Mouse (Mus musculus) lung, embryonic 14.5 days (tissue): ENCODE measurements around the gene Stmn1. TPM values are rescaled to one million over a fixed set of nuclear protein-coding genes. Genes with fewer than 3 reads are reported as not detected.

Experiments
- ATAC-seq: fragments of 200-750 bp; cut with Nextera tagmentation; 2 replicates; pipeline ENCODE4 v1.8.0; 2017; ENCODE audit warnings: mild to moderate bottlenecking, moderate TSS enrichment, moderate library complexity; ENCODE audit not compliant: insufficient read depth
- DNase-seq: peaks from one replicate; pipeline ENCODE4 v3.0.0-alpha.2; 2015
- H3K27ac ChIP-seq: fragments of 300-500 bp; sonication (generic); 2 replicates; pipeline ENCODE4 v1.5.1; 2014; ENCODE audit warnings: low read depth, mild to moderate bottlenecking, moderate library complexity
- H3K27me3 ChIP-seq: fragments of 300-500 bp; sonication (generic); 2 replicates; pipeline ENCODE4 v1.6.1; 2014; ENCODE audit warnings: low read length, control low read depth; ENCODE audit not compliant: insufficient read depth
- H3K36me3 ChIP-seq: fragments of 300-500 bp; sonication (generic); 2 replicates; pipeline ENCODE4 v1.6.1; 2014; ENCODE audit warnings: control low read depth; ENCODE audit not compliant: insufficient read depth
- H3K4me1 ChIP-seq: fragments of 300-500 bp; sonication (generic); 2 replicates; pipeline ENCODE4 v1.6.1; 2014; ENCODE audit warnings: antibody characterized with exemption, control low read depth; ENCODE audit not compliant: insufficient read depth
- H3K4me2 ChIP-seq: fragments of 300-500 bp; sonication (generic); 2 replicates; pipeline ENCODE4 v1.6.1; 2014; ENCODE audit warnings: mild to moderate bottlenecking
- H3K4me3 ChIP-seq: fragments of 300-500 bp; sonication (generic); 2 replicates; pipeline ENCODE4 v1.5.1; 2014; ENCODE audit warnings: low read depth, low read length
- H3K9ac ChIP-seq: fragments of 300-500 bp; sonication (generic); 2 replicates; pipeline ENCODE4 v1.6.1; 2014
- H3K9me3 ChIP-seq: fragments of 300-500 bp; sonication (generic); 2 replicates; pipeline ENCODE4 v1.6.1; 2016; ENCODE audit warnings: low read depth, low read length, control low read depth
- CTCF ChIP-seq: IDR thresholded peaks from 2 replicates; pipeline ENCODE4 v1.5.1; 2016; ENCODE audit warnings: antibody characterized with exemption, low read depth
- WGBS: fragments of 180-500 bp; shearing (Covaris S2); extraction: QIAGEN DNeasy Blood & Tissue Kit; methylation state at CpG from one replicate; pipeline ENCODE4 v1.1.7; 2014; 5-methylcytosine and 5-hydroxymethylcytosine counted together
- polyA plus RNA-seq: library from polyadenylated mRNA; unstranded; fragments of >200 nt; fragmentation: Nextera tagmentation; extraction: Ambion mirVana; gene quantifications from 2 replicates; pipeline ENCODE4 v1.2.1, GENCODE M21; 2014

Stmn1 gene
- polyA plus RNA-seq, 1 experiment from 2014 or later: 1,772 TPM

- TF ChIP-seq CTCF: no peak
- peak overlapping the region; percentile 93 for H3K9ac ChIP-seq
- H3K4me1 ChIP-seq: 0 out of 2 replicates have a peak, but pooled peaks cover 3% of the 10 kb centered on the region
- DNase-seq: peak; percentile 97
- H3K4me3 ChIP-seq: peak overlapping the region; percentile 92
- ATAC-seq: peak; percentile 84
- H3K9me3 ChIP-seq: no peaks in the 10 kb centered on the region
- no peaks in the 10 kb centered on the region for H3K27me3 ChIP-seq
- H3K36me3 ChIP-seq: peaks cover 32% of the 10 kb centered on the region
- WGBS: under 1% methylated on average over 66 of the region's 68 CpGs
- H3K4me2 ChIP-seq: peak overlapping the region; percentile 96
- H3K27ac ChIP-seq: peak overlapping the region; percentile 94
Measured at GRCm38 (mm10) chr4:134468578-134469266, 602 bp downstream of the Stmn1 start.

DNA sequence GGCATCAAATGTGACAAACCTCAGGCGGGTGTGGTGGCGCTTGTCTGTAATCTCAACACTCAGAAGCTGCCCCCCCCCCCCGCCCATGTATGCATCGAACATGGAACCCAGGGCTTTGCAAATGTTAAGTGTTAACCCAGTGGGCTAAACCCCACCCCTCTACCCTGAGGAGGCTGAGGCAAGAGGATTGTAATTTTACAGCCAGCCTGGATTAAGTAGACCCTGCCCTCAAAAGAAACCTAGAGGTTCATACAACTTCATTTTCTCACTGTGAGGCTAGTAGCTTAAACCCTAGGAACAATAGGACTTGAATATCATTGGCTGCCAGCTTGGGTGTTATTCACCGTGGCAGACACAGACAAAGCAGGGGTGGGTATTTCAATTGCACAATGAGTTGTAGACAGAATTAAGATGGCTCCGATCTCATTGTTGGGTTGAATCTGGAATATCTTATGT, 1.2 kb downstream of the Stmn1 start:
- Histone ChIP-seq H3K27me3 (no peaks in the 10 kb centered on the region), H3K9ac (peak overlapping the region; percentile 93), H3K4me3 (peak overlapping the region; percentile 92), H3K9me3 (no peaks in the 10 kb centered on the region), H3K4me2 (peak overlapping the region; percentile 96), H3K4me1 (0 out of 2 replicates have a peak, but pooled peaks cover 3% of the 10 kb centered on the region), H3K36me3 (peaks cover 39% of the 10 kb centered on the region), H3K27ac (peak overlapping the region; percentile 94)
- ATAC-seq (no peak), DNase-seq (no peak)
- 15% methylated on average over 6 of the region's 6 CpGs for WGBS
- TF ChIP-seq CTCF: no peak

- no peak for ATAC-seq
- Histone ChIP-seq H3K36me3 (peaks cover 45% of the 10 kb centered on the region), H3K4me2 (peak overlapping the region; percentile 96), H3K9me3 (no peaks in the 10 kb centered on the region), H3K4me3 (peak overlapping the region; percentile 92), H3K9ac (peak overlapping the region; percentile 93), H3K27ac (no peak overlapping the region), H3K4me1 (0 out of 2 replicates have a peak, but pooled peaks cover 3% of the 10 kb centered on the region), H3K27me3 (no peaks in the 10 kb centered on the region)
- TF ChIP-seq CTCF: no peak
- 60% methylated on average over 3 of the region's 3 CpGs for WGBS
- no peak for DNase-seq
Measured at GRCm38 (mm10) chr4:134469985-134470384, 1.9 kb downstream of the Stmn1 start.

DNA sequence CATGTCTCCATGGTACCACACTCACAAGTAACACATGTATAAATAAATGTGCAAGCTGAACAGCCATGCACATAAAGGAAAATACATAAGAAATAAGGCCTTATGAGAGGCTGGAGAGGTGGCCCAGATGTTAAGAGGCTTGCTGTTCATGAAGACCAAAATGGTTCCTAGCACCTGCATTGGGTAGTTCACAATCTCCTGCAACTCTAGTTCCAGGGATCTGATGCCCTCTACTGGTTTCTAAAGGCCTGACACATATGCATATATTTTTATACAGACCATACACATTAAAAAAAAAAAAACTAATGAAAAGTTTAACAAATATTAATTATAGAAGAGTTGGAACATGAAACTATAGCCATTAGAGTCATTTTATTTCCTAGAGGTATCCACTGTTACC, 3.3 kb downstream of the Stmn1 start:
- H3K4me2 ChIP-seq: no peak overlapping the region
- H3K27me3 ChIP-seq: no peaks in the 10 kb centered on the region
- ATAC-seq: no peak
- TF ChIP-seq CTCF: peak; percentile 44
- H3K36me3 ChIP-seq: peaks cover 60% of the 10 kb centered on the region
- no peak overlapping the region for H3K27ac ChIP-seq
- no peak overlapping the region for H3K9ac ChIP-seq
- H3K4me3 ChIP-seq: no peak overlapping the region
- no peaks in the 10 kb centered on the region for H3K9me3 ChIP-seq
- H3K4me1 ChIP-seq: 0 out of 2 replicates have a peak, but pooled peaks cover 3% of the 10 kb centered on the region
- DNase-seq: peak; percentile 40

- no peak overlapping the region for H3K27ac ChIP-seq
- H3K4me3 ChIP-seq: no peak overlapping the region
- no peak for TF ChIP-seq CTCF
- H3K36me3 ChIP-seq: peaks cover 65% of the 10 kb centered on the region
- ATAC-seq (no peak), DNase-seq (no peak)
- H3K4me2 ChIP-seq: no peak overlapping the region
- H3K27me3 ChIP-seq: no peaks in the 10 kb centered on the region
- H3K9me3 ChIP-seq: no peaks in the 10 kb centered on the region
- no peak overlapping the region for H3K9ac ChIP-seq
- H3K4me1 ChIP-seq: no peaks in the 10 kb centered on the region
- 78% methylated on average over 4 of the region's 4 CpGs for WGBS
Measured at GRCm38 (mm10) chr4:134473764-134474163, 5.6 kb downstream of the Stmn1 start.

DNA sequence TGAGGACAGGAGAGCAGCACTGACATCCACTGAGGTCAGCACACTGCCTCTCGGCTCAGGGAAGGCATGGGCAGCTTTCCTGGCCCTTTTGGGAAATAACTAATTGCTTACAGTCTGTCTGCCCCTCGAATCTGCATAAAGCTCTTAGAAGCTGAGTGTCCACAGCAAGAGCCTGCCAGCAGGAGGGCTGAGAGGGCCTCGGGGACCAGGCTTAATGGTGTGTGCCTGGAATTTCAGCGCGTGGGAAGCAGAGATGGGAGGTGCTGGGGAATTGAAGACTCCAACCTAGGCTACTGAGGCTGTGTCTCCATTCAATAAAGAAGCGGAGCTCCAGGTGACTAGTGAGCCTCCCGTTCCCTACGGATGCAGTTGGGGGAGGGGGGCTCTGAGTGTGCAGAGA, 6.1 kb downstream of the Stmn1 start:
- no peak for ATAC-seq
- WGBS: 67% methylated on average over 8 of the region's 8 CpGs

DNA sequence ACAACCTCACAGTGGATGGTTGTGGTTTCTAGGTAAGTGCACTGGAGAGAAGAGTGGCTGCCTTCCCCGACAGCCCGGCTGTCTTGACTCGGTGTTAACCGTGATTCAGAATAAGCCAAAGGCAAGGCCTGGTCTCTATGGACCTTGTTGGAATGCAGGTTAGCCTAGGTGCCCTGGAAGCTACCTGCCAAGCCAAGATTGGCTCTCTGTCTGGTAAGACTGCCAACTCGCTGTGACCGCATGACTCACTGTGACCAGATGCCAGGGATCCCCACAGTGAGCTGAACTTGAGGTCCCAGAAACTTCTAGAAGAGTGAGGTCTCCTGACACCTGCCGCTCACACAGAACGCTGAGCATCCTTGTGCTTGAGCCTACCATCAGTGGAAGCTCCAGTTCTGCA, 8.8 kb downstream of the Stmn1 start:
- no peak for DNase-seq
- Histone ChIP-seq H3K4me3 (no peak overlapping the region), H3K9ac (no peak overlapping the region), H3K4me2 (no peak overlapping the region), H3K9me3 (no peaks in the 10 kb centered on the region), H3K27ac (no peak overlapping the region), H3K36me3 (peaks cover 47% of the 10 kb centered on the region), H3K4me1 (no peaks in the 10 kb centered on the region), H3K27me3 (no peaks in the 10 kb centered on the region)
- no peak for TF ChIP-seq CTCF
- WGBS: 87% methylated on average over 8 of the region's 8 CpGs
- no peak for ATAC-seq

More for the DNA sequence above, 6.1 kb downstream of the Stmn1 start:
- Histone ChIP-seq H3K4me2 (no peak overlapping the region), H3K9me3 (no peaks in the 10 kb centered on the region), H3K9ac (no peak overlapping the region), H3K4me3 (no peak overlapping the region), H3K27ac (no peak overlapping the region), H3K27me3 (no peaks in the 10 kb centered on the region), H3K36me3 (peaks cover 65% of the 10 kb centered on the region), H3K4me1 (no peaks in the 10 kb centered on the region)
- TF ChIP-seq CTCF: no peak
- DNase-seq: no peak
